Mouse (Mus musculus) spleen, postnatal 14 days (tissue): Measurements from ENCODE around the gene Spata32.
"Not testable (repeated sequence)": the region's sequence is repeated elsewhere in the genome, so short reads cannot be mapped to it uniquely, and the experiment has no call there.

Experiments
- DNase-seq, 2 experiments: peaks; one replicate each; pipeline ENCODE4 v3.0.0; 2021 to 2022; ENCODE audit warnings: low spot score in 2 of 2

Spata32 gene

GRCm38 (mm10) chr11:103246081-103246730 lies 28.0 kb upstream of the Spata32 start:
- no peak for DNase-seq

GRCm38 (mm10) chr11:103244856-103245255 lies 26.6 kb upstream of the Spata32 start:
- DNase-seq = no peak

DNA sequence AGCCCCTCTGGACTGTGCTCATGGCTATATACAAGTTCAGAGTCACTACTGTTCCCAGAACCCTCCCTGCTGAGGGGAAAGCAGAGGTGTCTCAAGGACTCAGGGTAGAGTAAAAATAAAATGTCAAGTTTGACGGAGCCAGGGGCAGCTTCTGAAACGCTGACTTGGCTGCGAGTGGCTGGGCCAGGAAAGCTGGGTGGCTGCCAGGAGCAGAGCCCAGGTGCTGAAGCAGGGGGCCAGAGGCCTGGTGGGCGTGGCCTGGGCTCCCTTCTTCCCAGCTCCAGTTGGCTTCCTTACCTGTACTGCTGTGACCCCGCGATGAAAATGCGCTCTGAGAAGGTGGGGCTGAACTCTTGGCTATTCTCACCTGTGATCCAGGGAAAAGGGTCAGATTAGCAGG lies 22.5 kb upstream of the Spata32 start:
- no peak for DNase-seq

DNA sequence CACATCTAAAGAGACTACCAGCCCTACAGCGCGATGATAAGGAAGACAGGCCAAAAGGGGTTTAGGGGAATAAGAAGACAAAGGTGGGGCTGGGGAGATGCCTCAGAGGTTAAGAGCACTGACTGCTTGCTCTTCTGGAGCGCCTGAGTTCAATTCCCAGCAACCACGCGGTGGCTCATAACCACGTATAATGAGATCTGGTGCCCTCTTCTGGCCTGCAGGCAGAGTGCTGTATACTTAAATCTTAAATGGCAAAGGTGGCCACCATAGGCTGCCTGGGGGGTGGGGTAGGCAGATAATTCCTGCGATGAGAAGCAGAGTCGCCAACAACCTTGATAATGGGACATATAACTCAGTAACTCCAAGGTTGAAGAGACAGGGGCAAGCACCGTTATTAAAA lies 19.5 kb upstream of the Spata32 start:
- DNase-seq = no peak

GRCm38 (mm10) chr11:103236903-103237302 lies 18.7 kb upstream of the Spata32 start:
- no peak for DNase-seq

- no peak for DNase-seq
Measured at GRCm38 (mm10) chr11:103236431-103236830, 18.2 kb upstream of the Spata32 start.

DNA sequence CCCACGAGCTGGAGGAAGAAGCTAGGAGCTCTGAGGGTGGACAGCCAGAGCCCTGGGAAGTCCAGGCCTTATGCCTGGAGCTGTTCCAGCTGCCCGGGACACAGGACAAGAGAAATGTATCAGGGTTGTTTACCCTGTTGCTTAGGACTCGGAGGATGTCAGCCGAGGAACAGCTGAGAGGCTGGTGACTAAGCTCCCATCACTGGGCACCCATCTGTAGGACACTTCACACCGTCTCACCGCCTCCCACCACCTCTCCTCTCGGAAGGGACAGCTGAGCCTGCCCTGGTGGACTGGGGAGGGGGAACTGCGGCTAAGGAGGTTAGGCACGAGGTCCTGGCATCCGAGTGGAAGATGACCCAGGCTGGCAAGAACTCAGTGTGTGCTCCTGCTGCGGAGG lies 17.5 kb upstream of the Spata32 start:
- DNase-seq = no peak

DNA sequence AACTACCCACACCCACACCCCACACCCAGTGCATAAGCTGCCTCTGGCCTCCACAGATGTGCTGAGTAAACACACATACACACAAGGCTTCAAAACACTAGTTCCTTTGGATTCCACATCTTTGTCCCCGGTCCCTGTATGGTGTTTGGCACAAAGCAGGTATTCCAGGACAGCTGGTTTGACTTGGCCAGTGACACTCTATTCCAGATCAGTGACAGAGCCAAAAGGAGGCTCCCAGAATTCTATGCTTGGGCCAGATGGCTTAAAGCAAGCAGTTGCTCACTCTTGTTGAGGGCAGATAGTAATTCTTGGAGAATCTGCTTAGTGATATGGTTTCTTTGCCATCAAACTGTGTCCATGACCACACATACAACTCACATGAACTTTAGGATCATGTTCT lies 16.2 kb upstream of the Spata32 start:
- DNase-seq = no peak

DNA sequence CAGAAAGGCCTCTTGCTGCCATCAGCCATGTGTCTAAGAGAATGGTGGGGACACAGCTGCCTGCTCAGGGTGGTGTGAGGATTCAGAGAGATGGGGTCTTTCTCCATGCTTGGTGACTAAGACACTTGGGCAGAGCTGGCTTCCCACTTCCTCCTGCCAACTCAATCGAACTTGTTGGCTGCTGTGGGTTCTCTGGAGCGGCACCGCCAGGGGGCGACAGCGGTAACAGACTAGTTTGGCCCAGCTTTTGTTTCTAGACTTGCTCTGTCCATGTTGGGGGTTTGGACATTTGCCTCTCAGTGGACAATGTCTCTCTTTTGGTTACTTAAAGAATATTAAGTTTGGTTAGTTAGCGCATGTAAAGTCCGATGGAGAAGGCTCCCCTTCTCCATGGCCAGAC lies 14.7 kb upstream of the Spata32 start:
- DNase-seq = peak; percentile 59 to 75

DNA sequence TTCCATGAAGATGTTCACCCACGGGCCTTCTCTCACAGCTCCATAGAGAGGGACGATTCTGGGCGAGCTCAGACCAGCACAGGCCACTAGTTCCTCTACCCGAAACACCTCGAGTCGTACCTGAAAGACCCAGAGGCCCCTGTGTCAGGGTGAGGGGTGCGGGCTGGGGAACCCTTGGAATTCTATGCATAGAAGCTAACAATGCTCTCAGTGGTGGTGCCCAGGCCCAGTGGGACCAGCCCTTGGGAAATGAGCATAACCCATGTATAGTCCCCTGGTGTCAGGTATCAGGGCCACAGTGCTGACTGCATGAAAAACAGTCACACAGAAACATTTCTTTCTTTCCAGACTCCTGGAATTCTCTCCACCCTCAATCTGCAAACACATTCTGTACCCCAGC lies 13.1 kb upstream of the Spata32 start:
- DNase-seq = no peak

- no peak for DNase-seq
Measured at GRCm38 (mm10) chr11:103230626-103231025, 12.4 kb upstream of the Spata32 start.

DNA sequence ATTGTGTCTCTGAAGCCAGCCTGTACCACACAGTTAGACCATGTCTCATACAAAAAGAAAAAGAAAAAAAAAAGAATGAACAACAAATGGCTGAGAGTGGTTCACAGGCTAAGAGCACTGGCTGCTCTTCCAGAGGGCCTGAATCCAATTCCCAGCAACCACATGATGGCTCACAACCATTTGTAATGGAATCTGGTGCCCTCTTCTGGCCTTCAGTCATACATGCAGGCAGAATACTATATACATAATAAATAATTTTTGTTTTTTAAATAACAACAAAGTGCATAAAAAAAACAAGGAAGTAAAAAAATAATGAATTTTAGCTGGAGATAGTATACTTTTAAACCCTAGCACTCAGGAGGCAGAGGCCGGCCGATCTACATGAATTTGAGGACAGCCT lies 11.4 kb upstream of the Spata32 start:
- no peak for DNase-seq

- no peak for DNase-seq
Measured at GRCm38 (mm10) chr11:103223951-103224456, 5.8 kb upstream of the Spata32 start.

- no peak for DNase-seq
Measured at GRCm38 (mm10) chr11:103223444-103223843, 5.2 kb upstream of the Spata32 start.

GRCm38 (mm10) chr11:103222718-103223117 lies 4.5 kb upstream of the Spata32 start:
- not testable (repeated sequence) for DNase-seq

DNA sequence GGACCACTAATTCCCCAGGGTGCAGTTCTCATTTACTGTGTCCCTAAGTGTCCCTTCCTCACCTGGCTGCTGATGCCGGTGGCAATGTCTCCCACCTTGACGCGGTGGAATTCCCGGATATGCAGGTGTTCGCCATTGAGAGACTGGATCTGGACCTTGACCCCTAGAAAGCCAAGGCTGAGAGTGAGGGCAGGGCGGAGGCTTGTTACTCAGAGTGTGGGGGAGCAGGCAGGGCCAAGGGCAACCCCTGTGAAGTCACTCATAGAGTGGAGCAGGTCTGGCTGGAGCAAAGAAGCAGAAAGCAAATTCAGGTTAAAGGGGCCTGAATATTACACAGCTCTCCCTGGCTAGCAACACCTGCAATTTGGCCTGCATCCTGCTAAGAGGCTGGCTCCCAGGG lies 3.2 kb upstream of the Spata32 start:
- no peak for DNase-seq

DNA sequence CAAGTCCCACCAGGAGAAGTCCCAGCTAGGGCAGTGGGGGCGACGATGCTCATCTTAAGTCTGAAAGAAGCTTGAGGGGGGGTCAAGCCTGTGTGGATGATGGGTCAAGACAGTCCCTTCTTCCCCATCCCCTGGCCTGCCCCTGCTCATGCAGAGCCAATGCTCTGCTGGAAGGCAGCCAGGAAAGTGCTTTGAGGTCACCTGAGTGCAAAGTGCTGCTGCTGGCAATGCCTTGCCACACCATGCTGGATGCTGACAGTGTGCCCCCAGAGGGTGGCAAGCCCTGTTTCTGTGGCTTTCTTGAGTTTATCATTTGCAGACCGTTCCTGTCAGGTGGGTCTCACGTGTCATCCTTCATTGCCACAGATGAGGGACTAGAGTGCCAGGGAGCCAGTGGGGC lies 1.8 kb upstream of the Spata32 start:
- no peak for DNase-seq

DNA sequence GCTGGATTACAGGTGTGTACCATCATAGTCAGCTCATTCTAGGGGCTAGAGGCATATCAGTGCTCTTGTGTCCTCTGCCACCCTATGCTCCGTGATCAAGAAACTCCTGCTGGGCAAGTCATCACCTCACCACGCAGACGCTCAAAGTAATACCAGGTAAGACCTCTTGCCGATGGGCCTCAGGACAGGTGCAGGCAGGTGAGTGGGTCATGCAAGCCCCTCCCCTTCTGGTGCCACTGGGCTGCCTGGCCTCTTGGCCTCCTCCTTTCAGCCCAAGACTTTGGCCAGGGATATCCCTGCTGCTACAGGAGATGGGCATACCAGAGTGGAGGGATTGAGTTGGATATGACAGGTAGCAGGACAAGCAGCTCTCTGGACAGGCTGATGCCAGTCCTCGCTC lies 1.0 kb upstream of the Spata32 start:
- no peak for DNase-seq

- DNase-seq = no peak
Measured at GRCm38 (mm10) chr11:103218517-103218901, 277 bp upstream of the Spata32 start.

GRCm38 (mm10) chr11:103215355-103215754 lies 2.9 kb downstream of the Spata32 start:
- no peak for DNase-seq

- DNase-seq = no peak
Measured at GRCm38 (mm10) chr11:103213712-103214111, 4.5 kb downstream of the Spata32 start.

- DNase-seq = no peak
Measured at GRCm38 (mm10) chr11:103210291-103210690, 7.9 kb downstream of the Spata32 start.

GRCm38 (mm10) chr11:103208458-103208857 lies 9.8 kb downstream of the Spata32 start, which contains the start of gene 1700023F06Rik:
TSS of gene 1700023F06Rik (minus strand) at chr11:103208558.
- no peak for DNase-seq

- no peak for DNase-seq
Measured at GRCm38 (mm10) chr11:103206203-103206602, 12.0 kb downstream of the Spata32 start.
